Mouse (Mus musculus): ENCODE data around the gene Tmem147.

DNA sequence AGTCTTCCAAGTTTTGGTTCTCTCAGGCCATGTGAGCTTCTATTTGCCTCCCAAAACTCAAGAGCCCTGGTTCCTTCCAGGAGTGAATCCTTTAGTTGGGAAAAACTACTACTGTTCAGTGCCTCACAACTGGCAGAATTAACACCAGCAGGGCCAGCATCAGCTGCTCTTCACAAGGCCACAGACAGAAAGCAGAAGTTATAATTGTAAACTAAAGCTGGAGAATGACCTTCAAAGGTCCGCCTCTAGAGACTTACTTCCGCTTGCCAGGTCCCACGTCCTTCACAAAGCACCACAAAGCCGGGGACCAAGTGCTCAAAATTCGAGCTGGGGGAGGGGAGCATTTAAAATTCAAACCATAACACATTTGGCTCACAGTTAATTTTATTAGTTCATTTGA lies 31.2 kb downstream of the Tmem147 start:
- TF ChIP-seq MYOD1 (IDR thresholded peaks at IDR 0.05; ENCODE audit: control insufficient read depth, insufficient read length, low read depth) (no peak), MAX (IDR thresholded peaks at IDR 0.05) (no peak), USF1 (IDR thresholded peaks at IDR 0.05; ENCODE audit: low read depth) (no peak)
